Mouse (Mus musculus) embryonic fibroblast, embryonic 13.5 days (primary cell): ENCODE results near the gene Defb28. TPM values are rescaled to one million over a fixed set of nuclear protein-coding genes. Genes with fewer than 3 reads are reported as not detected.

Source experiments
- H3K27ac ChIP-seq: 2 replicates; pipeline ENCODE4 v1.5.1; 2012; ENCODE audit warnings: low read length, control low read depth, inconsistent platforms; ENCODE audit not compliant: insufficient read depth
- H3K4me1 ChIP-seq: 2 replicates; pipeline ENCODE4 v1.6.1; 2011; ENCODE audit warnings: low read length; ENCODE audit not compliant: control insufficient read depth, insufficient read depth
- H3K4me3 ChIP-seq: 2 replicates; pipeline ENCODE4 v1.5.1; 2011; ENCODE audit warnings: mild to moderate bottlenecking, control low read depth, low read length; ENCODE audit not compliant: insufficient read depth
- CTCF ChIP-seq: IDR thresholded peaks from 2 replicates; pipeline ENCODE4 v1.5.1; 2011; ENCODE audit warnings: mild to moderate bottlenecking, control low read depth, low read length, moderate library complexity, borderline replicate concordance; ENCODE audit not compliant: insufficient read depth
- POLR2A ChIP-seq: IDR thresholded peaks from 2 replicates; pipeline ENCODE4 v1.6.1; 2011; ENCODE audit warnings: low read depth, mild to moderate bottlenecking, control low read depth, low read length, moderate library complexity
- polyA plus RNA-seq: library from polyadenylated mRNA; stranded (reverse); fragments of >200 nt; gene quantifications from 2 replicates; pipeline ENCODE4 v1.2.4, GENCODE M21; 2011; ENCODE audit warnings: low read depth; ENCODE audit not compliant: missing spikeins, insufficient read length

Gene Defb28
- not detected in 2 replicates for polyA plus RNA-seq

DNA sequence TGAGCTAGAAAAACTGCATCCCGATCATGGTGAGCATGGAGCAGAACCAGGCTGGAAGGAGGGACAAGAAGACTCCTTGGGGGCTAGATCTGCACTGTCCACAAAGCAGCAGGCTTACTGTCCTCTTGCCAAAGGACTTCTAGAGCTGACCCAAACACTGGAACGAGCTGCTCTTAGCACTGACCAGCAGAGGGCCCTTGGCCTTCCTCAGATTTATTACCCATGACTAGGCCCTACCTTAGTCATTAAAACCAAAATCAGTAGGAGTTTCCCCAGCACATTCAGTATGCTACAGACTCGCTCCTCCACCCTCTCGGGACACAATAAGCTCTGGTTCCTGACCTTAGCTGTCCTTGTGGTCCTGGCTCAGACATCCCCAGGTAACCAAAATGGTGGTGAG is at the start of gene Defb28:
Defb28 (plus strand) TSS at position 275 of the 400 bp plus-strand sequence.
- TF ChIP-seq CTCF, result no peak
- TF ChIP-seq POLR2A, result no peak
- Histone ChIP-seq H3K4me1 (no peaks in the 10 kb centered on the region), H3K4me3 (no peak within 1 kb of the TSS), H3K27ac (no peak within 1 kb of the TSS)

DNA sequence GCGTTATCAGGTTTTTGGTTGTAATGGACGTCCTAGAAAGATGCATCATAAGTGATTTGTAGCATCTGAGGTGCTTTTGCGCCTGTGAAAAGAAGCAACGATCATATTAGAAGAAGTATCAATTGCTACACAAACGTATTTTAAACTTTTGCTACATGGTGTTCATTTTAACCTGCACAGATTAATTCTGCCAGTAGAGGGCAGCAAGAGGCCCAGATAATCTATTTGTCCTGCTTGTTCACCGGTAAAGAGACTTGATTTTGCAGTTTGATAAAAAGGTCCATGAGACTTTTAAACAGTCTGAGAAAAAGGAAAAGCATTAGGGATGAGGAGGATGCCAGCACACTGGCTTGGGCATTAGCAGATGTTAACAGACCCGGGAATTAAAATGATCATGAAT is 47.1 kb upstream of the Defb28 start:
- H3K27ac ChIP-seq, result no peak overlapping the region
- TF ChIP-seq CTCF, result no peak
- TF ChIP-seq POLR2A, result no peak
- no peaks in the 10 kb centered on the region for H3K4me1 ChIP-seq
- no peak overlapping the region for H3K4me3 ChIP-seq

DNA sequence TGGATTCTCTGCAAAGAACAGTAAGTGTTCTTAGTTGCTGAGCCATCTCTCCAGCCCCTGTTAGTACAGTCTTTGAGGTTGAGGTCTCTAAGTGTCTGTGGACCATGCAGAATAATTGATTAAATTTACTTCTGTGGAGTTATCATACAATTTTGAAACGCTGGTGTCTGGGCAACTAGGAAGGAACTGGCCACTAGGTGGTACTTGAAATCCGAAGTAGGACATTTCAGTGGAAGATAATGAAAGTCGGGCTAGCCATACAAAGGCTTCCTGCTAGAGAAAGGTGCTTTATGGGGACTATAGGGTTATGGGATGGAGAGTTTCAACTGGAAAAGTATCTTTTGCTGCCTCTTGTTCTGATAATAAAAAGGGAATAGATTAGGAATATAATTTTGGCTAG is 45.6 kb upstream of the Defb28 start:
- no peak overlapping the region for H3K4me3 ChIP-seq
- no peaks in the 10 kb centered on the region for H3K4me1 ChIP-seq
- H3K27ac ChIP-seq, result no peak overlapping the region
- no peak for TF ChIP-seq POLR2A
- TF ChIP-seq CTCF, result no peak

DNA sequence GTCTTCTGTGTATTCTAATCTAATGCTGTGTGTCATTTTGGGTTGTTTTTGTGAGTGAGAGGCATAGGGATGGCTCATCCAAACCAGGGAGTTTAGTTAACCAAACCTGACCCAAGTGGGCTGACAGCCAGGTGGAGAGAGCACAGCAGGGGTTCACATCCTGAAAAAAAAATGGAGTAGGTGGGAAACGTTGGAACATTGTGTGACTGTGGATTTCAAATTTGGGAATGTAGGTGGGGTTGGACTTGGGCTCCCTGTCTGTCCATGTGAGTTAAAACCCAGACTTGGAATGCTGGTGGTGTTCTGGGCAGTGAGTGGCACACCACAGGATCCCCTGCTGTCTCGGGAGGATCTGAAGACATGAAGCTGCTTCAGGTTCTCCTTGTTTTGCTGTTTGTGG is 41.3 kb upstream of the Defb28 start, which contains the start of gene Defb20:
Defb20 (plus strand) TSS at position 301 of the 400 bp plus-strand sequence.
- Histone ChIP-seq H3K27ac (no peak within 1 kb of the TSS), H3K4me3 (no peak within 1 kb of the TSS), H3K4me1 (no peaks in the 10 kb centered on the region)
- TF ChIP-seq CTCF, result no peak
- TF ChIP-seq POLR2A, result no peak

DNA sequence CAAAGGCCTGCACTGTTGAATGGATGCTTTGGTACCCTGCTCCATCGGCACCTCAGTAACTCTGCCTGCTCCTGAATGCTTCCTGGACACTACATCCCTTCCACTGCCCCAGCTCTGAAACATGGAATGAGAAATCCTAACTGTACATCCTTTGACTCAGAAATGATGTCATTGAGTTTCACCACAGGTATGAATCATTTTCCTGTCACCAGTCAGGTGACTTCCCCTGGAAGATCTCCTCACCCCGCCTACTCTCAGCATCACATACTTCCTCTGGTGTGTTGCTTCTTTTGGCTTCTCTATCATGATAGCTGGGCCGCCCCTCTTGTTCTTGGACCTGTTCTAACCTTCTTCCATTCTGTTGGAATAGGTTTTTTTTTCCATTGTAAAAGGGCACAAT is 37.2 kb upstream of the Defb28 start:
- Histone ChIP-seq H3K4me3 (no peak overlapping the region), H3K4me1 (no peaks in the 10 kb centered on the region), H3K27ac (no peak overlapping the region)
- TF ChIP-seq POLR2A (no peak), CTCF (no peak)

DNA sequence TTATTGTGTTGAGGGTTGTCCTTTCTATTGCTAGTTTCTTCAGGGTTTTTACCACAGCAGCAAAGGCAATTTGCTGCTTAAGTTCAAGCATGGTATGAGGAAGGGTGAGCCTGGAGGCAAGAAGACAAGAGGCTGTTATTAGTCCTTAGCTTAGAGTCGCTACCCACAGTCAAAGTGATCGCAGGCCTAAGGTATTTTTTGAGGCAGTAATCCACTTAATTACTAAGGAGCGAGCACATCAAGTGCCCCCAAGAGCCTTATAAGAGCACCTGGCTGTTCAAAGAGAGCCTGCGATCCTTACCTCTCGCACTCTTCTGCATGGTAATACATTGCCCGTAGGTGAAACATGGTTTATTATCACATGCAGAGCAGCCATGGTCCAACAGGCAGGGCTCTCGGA is 36.3 kb upstream of the Defb28 start:
- TF ChIP-seq POLR2A (no peak), CTCF (no peak)
- no peak overlapping the region for H3K27ac ChIP-seq
- H3K4me1 ChIP-seq, result no peaks in the 10 kb centered on the region
- H3K4me3 ChIP-seq, result no peak overlapping the region

DNA sequence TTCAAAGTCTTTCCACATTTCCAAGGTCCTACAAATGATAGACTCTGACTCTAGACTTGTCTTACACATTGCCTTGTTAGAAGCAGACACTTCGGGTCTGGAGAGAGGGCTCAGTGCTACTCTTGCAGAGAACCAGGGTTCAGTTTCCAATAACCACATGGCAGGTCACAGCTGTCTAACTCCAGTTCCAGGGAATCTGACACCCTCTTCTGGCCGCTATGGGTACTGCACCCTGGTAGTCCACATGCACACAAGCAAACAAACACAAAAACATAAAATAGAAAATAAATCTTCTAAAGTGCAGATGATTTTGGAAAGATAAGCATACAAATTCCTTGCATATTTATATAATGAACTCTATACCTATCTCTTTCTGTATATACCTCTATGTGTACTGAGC is 31.0 kb upstream of the Defb28 start:
- TF ChIP-seq POLR2A (no peak), CTCF (no peak)
- H3K27ac ChIP-seq, result no peak overlapping the region
- no peak overlapping the region for H3K4me3 ChIP-seq

DNA sequence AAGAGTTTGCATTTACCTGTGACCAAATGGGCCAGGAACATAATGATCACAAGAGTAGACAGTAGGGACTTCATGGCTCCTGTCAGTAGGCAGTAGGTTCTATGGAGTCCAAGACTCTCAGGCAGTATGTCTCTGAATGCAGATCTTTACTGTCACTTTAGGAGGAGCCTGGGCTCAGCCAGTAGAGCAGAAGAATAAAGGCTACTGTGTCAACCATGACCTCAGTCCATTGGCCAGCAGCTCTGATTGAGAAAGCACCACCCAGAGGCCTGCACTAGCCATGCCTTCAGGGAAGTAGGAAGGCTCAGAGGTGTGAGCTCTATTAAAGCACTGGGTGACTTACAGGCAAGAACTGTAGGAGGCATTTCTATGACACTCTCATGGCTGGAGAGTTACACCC is 28.0 kb upstream of the Defb28 start, which contains the start of gene Defb22:
Defb22 (minus strand) TSS at position 101 of the 400 bp plus-strand sequence.
- Histone ChIP-seq H3K4me1 (no peaks in the 10 kb centered on the region), H3K4me3 (no peak within 1 kb of the TSS), H3K27ac (no peak within 1 kb of the TSS)
- TF ChIP-seq CTCF (no peak), POLR2A (no peak)

More for the DNA sequence above, 31.0 kb upstream of the Defb28 start:
- no peaks in the 10 kb centered on the region for H3K4me1 ChIP-seq

DNA sequence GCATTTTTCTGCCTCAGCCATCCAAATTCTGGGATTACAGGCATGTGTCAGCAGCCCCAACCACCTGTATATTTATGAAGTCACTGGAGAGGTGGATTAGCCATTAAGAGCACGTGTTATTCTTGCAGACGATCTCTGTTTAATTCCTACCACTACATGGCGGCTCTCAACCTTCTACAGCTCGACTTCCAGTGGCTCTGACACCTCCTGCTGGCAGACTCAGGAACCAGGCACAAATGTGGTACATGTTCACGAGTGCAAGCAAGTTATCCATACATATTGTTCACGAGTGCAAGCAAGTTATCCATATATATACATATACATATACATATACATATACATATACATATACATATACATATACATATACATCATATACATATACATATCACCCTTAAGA is 24.9 kb upstream of the Defb28 start:
- H3K27ac ChIP-seq, result no peak overlapping the region
- H3K4me3 ChIP-seq, result no peak overlapping the region
- TF ChIP-seq POLR2A (no peak), CTCF (peak; percentile 9; the same call in 1 of the 2 replicates)
- no peaks in the 10 kb centered on the region for H3K4me1 ChIP-seq

DNA sequence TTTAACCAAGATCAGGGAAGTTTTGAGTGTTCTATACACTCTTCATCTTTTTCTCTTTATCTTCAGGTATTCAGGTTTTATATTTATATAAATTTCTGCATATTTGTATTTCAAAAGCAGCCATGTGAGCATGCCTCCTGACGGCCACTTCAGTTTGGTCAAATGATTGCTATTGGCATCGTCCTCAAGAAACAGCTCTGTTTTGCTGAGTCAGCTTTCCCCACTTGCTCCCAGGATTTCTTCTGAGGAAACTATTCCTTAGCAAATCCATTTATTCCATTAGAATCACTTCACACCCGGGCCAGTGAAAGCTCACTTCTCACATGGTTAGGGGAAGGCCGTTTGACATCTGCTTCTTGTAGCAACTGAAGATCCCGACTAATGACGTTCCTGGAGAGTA is 20.0 kb upstream of the Defb28 start:
- H3K4me3 ChIP-seq, result no peak overlapping the region
- H3K4me1 ChIP-seq, result no peaks in the 10 kb centered on the region
- H3K27ac ChIP-seq, result no peak overlapping the region
- no peak for TF ChIP-seq POLR2A
- no peak for TF ChIP-seq CTCF
